Mouse (Mus musculus): ENCODE data around the gene Shpk. TPM values are rescaled to one million over a fixed set of nuclear protein-coding genes. Genes with fewer than 3 reads are reported as not detected.

Shpk gene
- total RNA-seq, 2 experiments from 2014 or later, result 1.2 to 1.5 TPM

DNA sequence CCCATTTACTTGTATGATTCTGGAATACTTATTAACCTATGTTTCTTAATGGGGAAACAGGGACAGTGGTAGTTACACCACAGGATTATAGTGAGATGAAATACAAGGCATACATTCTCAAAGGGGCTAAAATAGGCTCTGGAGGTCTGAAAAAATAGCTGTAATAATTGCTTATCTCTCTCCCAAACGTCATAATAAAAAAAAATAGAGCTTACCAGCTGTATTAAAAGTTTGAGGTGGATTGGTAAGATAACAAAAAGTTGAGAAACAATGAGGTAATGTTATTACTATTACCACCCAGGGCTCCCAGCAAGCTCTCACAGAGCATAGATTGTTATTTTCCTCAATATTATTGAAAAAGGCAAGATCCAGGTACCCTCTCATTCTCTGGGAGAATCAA lies 1.1 kb upstream of the Shpk start:
- DNase-seq, result no peak
- intact Hi-C loops (cut with DNase I), result no loop called here

DNA sequence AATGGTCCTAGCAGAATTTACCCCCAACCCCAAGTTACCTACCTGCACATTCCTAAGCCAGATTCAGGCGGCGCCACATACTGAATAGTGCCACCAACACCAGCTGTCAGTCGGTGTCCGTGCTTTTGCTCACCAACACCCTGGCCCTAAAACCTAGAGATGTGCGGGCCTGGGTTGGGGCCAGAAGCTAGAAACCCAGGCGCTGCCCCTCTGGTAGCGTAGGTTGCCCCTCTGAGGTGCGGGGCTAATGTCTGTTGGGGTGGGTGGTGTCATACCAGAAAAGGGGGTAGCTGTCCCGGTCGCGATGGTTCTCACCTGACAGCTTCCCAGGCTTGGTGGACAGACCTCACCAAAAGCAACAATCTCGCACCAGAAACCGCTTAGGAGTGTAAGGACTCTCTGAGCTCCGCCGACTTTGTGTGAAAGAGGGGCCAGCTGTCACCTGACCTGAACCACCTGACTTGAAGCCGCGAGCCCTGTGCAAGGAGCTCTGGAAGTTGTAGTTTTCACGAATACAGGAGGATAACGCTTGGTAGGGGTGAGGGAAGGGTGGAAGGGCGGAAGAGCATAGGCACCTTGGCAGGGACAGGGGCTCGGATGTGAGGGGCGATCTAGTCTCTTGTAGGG lies 544 bp upstream of the Shpk start, which contains the start of gene Ctns:
Gene Ctns, minus strand, starts transcription at position 440 of the 627 bp plus-strand sequence.
- no peak for DNase-seq
- intact Hi-C loops (cut with DNase I), result no loop called here

GRCm38 (mm10) chr11:73199879-73200278 lies 619 bp downstream of the Shpk start:
- no peak for DNase-seq
- intact Hi-C loops (cut with DNase I), result no loop called here

DNA sequence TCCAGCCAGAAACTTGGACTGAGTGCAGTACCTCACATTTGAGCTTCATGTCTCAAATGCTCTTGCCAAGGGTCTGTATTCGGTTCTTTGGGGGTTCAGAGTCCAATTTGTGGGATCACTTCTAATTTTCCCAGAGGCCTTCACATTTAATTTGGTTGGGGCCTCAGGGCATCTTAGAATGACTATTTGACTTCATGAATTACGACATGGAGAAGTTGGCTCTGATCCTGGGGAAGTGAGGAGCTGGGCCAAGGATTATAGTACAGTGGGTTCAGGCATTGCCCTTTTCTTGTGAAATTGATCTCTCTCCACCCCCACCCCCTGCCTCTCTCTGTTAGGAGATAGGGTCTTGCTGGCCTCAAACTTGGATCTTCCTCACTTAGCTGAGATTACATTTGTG lies 1.8 kb downstream of the Shpk start:
- peak in 1 of 2 experiments; percentile 24 for DNase-seq
- intact Hi-C loops (cut with DNase I), result no loop called here

DNA sequence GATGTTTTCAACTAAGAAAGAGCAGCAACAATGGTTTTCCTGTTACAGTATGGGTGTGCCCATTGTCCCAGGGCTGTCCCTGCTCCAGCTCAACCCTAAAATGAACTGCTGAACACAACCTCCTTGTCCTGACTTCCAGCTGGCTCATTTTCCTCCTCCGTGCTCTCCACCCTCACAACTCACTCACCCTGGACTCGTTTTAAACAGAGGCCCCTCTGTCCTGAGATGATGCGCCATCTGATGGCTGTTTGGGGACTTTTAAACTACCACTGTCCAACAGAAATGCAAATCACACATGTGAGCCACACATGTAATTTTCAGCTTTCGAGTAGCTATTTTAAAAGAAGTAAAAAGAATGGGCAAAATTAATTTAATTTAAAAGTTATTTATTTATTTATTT lies 2.3 kb downstream of the Shpk start:
- peak in 1 of 2 experiments; percentile 32 for DNase-seq
- intact Hi-C loops (cut with DNase I), result no loop called here

DNA sequence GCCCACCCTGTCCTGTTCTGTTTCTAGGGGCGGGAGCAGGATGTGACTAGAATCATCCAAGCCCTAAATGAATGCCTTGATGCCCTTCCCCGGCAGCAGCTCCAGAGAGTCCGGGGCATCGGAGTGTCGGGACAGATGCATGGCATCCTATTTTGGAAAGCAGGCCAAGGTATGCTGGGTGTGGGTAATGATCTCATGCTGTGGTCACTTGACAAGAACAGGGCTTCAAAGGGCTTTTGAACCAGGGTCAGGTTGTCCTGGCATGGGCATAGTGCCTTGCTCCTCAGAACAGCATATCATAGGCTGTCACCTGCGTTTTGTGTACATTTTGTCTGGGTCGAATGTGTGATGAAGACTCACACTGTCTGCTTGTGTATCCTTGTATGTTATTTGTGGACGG lies 4.6 kb downstream of the Shpk start:
- DNase-seq, result no peak
- intact Hi-C loops (cut with DNase I), result no loop called here

GRCm38 (mm10) chr11:73205194-73205593 lies 5.9 kb downstream of the Shpk start:
- intact Hi-C loops (cut with DNase I), result no loop called here
- DNase-seq, result no peak

GRCm38 (mm10) chr11:73207621-73208020 lies 8.4 kb downstream of the Shpk start:
- intact Hi-C loops (cut with DNase I), result no loop called here
- DNase-seq, result no peak

- no peak for DNase-seq
- intact Hi-C loops (cut with DNase I), result no loop called here
Measured at GRCm38 (mm10) chr11:73213956-73214355, 14.7 kb downstream of the Shpk start.

DNA sequence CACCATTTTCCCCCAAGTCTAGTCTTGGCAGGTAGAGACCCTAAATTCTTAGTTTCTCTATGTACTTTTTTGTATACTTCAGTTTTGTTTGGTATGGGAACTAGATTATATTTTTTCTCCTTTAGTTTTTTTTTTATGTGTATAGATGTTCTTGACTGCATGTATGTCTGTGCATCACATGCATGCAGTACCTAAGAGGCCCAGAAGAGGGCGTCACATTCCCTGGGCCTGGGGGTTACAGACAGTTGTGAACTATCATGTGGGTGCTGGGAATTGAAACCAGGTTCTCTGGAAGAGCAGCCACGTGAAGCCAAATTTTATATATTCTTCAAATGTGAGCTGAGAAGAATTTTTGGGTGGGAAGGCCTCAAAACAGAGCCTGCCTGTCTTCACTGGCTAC lies 20.4 kb downstream of the Shpk start:
- intact Hi-C loops (cut with DNase I), result no loop called here
- no peak for DNase-seq

- no peak for DNase-seq
- intact Hi-C loops (cut with DNase I), result no loop called here
Measured at GRCm38 (mm10) chr11:73220651-73221050, 21.4 kb downstream of the Shpk start.

DNA sequence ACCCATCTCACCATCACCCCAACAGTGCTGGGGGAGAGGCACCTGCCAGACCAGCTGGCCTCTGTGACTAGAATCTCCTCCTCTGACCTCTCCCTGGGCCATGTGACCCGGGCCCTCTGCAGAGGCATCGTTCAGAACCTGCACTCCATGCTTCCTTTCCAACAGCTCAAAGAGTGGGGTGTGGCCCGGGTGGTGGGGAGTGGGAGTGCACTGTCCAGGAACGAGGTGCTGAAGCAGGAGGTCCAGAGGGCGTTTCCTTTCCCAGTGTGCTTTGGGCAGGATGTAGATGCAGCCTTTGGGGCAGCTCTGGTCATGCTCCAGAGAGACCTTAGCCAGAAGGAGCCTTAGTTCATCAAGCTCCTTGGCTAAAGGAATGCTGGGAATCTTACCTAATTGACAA lies 23.6 kb downstream of the Shpk start:
- intact Hi-C loops (cut with DNase I), result no loop called here
- DNase-seq, result no peak

GRCm38 (mm10) chr11:73223966-73224365 lies 24.7 kb downstream of the Shpk start:
- intact Hi-C loops (cut with DNase I), result no loop called here
- DNase-seq, result peak; percentile 19 to 42

DNA sequence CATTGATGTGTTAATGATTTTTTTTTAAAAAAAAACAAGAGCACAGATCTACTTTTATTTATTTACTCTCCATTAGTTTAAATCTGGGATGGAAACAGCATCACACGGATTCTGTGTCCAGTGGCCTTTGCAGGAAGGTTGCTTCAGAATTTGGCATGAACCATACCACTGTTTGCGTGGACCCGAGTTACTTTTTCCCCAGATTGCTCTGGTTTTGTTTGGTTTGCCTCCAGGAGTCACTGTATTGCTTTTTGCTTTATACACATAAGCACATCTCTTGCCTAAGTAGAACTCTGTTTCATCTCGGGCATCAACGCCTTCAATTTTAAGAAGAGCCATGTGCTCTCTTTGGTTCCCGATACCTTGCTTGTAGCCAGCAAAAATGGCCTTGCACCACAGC lies 26.6 kb downstream of the Shpk start:
- DNase-seq, result no peak
- intact Hi-C loops (cut with DNase I), result no loop called here

- DNase-seq, result no peak
- intact Hi-C loops (cut with DNase I), result no loop called here
Measured at GRCm38 (mm10) chr11:73228881-73229280, 29.6 kb downstream of the Shpk start.

- intact Hi-C loops (cut with DNase I), result no loop called here
- DNase-seq, result no peak
Measured at GRCm38 (mm10) chr11:73230081-73230480, 30.8 kb downstream of the Shpk start.

DNA sequence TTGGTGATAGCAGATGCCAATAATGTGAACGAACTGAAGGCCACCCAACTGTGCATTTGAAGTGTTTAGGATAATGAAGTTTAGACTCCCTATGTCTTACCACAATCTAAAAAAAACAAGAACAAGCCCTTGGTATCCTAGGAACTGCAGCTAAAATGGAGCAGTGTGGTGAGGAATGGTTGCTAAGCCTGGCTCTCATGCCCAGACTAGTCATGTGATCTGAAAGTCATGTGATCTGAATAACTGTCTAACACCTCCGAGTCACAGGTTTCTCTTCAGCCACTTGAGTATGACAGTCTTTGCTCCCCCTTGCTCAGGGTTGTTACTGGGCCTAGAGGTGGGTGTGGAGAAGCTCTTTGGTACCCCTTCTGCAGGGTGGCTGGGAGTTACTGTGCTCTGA lies 33.3 kb downstream of the Shpk start:
- intact Hi-C loops (cut with DNase I), result no loop called here

DNA sequence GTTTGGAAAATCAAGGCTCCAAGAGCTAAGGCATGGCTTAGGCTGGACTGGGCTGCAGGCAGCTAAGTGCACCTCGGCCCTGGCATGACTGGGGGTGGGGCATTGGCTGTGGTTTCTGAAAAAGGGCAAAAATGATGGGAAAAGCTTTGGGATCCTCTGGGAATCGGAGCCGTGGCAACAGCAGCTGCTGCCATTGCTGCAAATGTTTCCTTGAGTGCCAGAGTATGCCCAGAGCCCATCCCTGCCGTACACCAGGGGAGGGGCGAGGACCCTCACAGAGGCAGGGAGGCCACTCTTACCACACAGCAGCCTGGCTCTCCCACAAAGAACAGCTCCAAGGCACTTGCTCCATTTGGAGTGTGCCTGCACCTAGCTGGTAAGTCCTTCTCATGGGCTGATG lies 34.7 kb downstream of the Shpk start, which contains the start of gene Trpv1:
Gene Trpv1, plus strand, starts transcription at position 301 of the 400 bp plus-strand sequence.
- intact Hi-C loops (cut with DNase I), result no loop called here
- no peak for DNase-seq

More for the DNA sequence above, 33.3 kb downstream of the Shpk start:
- no peak for DNase-seq

DNA sequence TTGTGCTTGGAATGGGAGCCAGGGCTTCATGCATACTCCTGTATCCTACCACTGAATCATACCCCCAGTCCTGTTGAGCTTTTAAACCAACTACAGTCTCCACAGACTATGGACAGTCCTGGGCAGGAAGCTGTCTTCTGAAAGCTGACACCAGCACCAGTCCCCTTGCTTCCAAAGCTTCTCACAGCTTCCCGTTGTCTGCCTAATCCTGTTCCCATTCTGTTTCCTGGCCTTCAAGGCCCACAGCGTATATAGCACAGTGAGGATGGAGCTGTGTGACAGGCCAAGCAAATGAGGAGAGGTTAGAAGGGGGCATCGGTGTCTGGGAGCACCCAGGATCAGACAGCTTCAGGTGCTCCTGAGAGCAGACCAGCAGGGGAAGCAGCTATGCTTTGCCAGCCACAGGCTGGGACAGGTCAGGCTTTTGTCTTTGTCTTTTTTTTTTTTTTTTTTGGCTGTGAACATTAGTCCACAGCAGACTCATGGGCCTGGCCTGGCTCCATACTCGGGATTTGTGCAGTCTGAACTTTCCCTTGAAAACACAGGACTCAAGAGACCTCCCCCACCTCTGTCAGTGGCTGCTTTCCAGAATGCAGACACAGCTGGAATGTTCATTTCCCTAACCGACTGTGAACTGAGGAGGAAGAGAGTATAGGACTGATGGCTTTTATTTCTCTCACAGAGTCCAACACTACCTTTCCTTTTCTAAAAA lies 36.9 kb downstream of the Shpk start:
- peak; percentile 83 for DNase-seq
- intact Hi-C loops (cut with DNase I), result no loop called here

GRCm38 (mm10) chr11:73236731-73237130 lies 37.5 kb downstream of the Shpk start:
- intact Hi-C loops (cut with DNase I), result no loop called here
- DNase-seq, result peak in 1 of 2 experiments; percentile 18

DNA sequence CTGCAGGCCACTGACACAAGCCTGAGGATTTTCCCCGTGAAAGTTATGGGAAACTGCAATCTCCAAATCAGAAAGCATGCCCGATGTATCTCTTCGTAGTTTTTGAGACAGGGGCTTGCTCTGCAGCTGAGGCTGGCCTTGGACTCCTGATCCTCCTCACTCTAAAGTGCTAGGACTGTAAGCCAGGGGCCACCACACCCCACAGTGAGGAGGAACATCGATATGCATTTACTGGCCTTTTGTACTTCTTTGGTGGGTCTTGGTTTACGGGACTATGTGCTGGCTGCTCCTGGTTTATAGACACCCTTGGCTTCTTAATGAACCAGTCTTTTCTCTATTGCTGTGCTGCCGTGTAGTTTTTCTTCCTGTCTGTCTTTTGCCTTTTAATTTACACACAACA lies 42.9 kb downstream of the Shpk start:
- intact Hi-C loops (cut with DNase I), result no loop called here

DNA sequence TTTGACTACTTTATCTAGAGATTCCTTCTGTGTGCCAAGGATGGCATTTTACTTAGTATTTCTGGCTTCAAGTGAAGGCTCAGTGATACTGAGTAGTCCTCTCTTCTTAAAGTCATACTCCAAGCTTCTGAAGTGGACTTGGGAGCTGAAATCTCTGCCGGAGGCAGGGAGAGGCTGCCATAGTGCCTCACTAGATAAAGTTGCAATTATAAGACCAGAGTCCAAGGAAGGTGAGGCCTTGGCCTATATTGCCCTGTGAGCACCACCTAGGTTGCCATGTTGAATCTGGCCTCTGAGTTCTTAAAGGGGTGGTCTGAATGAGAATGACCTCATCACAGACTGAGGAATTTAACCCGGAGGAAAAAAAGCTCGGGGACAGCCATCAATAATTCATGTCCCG lies 43.5 kb downstream of the Shpk start:
- intact Hi-C loops (cut with DNase I), result no loop called here
- DNase-seq, result no peak

More for the DNA sequence above, 42.9 kb downstream of the Shpk start:
- DNase-seq, result no peak
